Mouse (Mus musculus): ENCODE results near the gene Mpped2. TPM values are rescaled to one million over a fixed set of nuclear protein-coding genes. Genes with fewer than 3 reads are reported as not detected.

Mpped2 gene
- polyA plus RNA-seq, 1 experiment = 4.1 TPM

DNA sequence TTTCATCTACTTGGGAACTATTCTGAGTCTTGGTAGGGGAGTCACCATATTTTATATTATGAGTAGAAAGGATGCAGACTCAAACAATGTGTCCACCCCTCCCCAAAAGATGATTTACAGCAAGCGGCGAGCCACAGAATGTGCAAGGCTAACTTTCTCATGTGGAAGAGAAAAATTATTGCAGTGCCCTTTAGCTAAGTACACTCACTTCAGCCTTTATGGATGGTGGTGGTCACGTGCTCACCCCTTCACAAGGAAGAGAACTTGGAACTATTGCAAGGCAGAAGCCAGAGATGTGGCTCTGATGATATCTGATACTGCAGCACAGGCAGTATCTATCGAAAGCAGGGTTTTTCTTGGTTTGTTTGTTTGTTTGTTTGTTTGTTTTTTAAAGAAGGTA is 38.4 kb downstream of the Mpped2 start:
- no peaks in the 10 kb centered on the region for H3K27me3 ChIP-seq (replicated peaks; ENCODE audit: control insufficient read depth, insufficient read depth, low read length)
- H3K4me1 ChIP-seq (ENCODE audit: control insufficient read depth, insufficient read depth, low read length) = no peaks in the 10 kb centered on the region
- 79% methylated on average over 4 of the region's 4 CpGs for WGBS
- no peak overlapping the region for H3K27ac ChIP-seq (ENCODE audit: insufficient read depth, low read depth, low read length)
- DNase-seq = no peak
- TF ChIP-seq POLR2A (IDR thresholded peaks at IDR 0.05; ENCODE audit: low read depth, low read length) (no peak), CTCF (conservative IDR thresholded peaks at IDR 0.05; ENCODE audit: insufficient read depth, insufficient read length, low read depth, low read length) (no peak)
- H3K4me3 ChIP-seq (ENCODE audit: insufficient read depth, low read depth, low read length) = no peak overlapping the region
- H3K36me3 ChIP-seq (ENCODE audit: control insufficient read depth, insufficient read depth, low read length) = no peaks in the 10 kb centered on the region

DNA sequence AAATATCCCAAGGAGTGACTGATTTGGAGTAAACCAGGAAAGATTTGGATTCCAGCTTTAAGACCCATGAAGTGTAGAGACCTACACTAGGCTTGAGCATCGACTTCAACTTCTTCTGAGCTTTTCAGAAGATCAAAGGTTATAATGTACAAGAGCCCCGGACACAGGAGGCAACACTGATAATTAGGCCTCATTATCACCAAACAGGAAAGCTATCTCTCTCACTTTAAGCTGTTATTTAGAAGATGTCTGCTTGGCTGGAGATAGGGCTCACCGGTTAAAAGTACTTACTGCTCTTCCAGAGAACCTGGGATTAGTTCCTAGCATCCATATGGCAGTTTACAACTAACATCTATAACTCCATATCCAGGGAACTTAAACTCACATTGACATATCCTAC is 39.1 kb downstream of the Mpped2 start:
- Histone ChIP-seq H3K27me3 (replicated peaks; ENCODE audit: control insufficient read depth, insufficient read depth, low read length) (no peaks in the 10 kb centered on the region), H3K27ac (ENCODE audit: insufficient read depth, low read depth, low read length) (no peak overlapping the region), H3K4me3 (ENCODE audit: insufficient read depth, low read depth, low read length) (no peak overlapping the region), H3K4me1 (ENCODE audit: control insufficient read depth, insufficient read depth, low read length) (no peaks in the 10 kb centered on the region), H3K36me3 (ENCODE audit: control insufficient read depth, insufficient read depth, low read length) (no peaks in the 10 kb centered on the region)
- WGBS = 50% methylated on average over 3 of the region's 3 CpGs
- no peak for DNase-seq
- no peak for TF ChIP-seq CTCF (conservative IDR thresholded peaks at IDR 0.05; ENCODE audit: insufficient read depth, insufficient read length, low read depth, low read length)
- TF ChIP-seq POLR2A (IDR thresholded peaks at IDR 0.05; ENCODE audit: low read depth, low read length) = no peak

DNA sequence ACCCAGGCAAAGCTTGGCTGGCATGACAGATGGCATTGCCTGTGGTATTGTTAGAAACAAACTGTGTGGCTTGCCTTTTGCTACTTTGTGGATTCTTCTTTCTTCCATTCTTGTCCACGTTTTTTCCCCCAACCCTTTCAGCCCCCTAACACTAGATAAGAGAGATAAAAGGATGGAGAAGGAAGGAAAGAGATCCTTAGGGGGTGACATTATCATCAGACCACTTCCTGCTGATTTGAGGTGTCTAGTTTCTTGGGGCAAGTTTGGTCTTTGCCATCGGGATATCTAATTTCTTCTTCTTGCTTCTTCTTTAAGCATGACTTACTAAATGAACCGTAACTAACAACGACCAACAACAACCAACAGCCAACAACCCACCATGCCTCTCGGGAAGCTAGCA is 40.3 kb downstream of the Mpped2 start:
- H3K4me3 ChIP-seq (ENCODE audit: insufficient read depth, low read depth, low read length) = no peak overlapping the region
- 53% methylated on average over 5 of the region's 5 CpGs for WGBS
- TF ChIP-seq CTCF (conservative IDR thresholded peaks at IDR 0.05; ENCODE audit: insufficient read depth, insufficient read length, low read depth, low read length) (no peak), POLR2A (IDR thresholded peaks at IDR 0.05; ENCODE audit: low read depth, low read length) (no peak)
- H3K27ac ChIP-seq (ENCODE audit: insufficient read depth, low read depth, low read length) = no peak overlapping the region
- no peaks in the 10 kb centered on the region for H3K36me3 ChIP-seq (ENCODE audit: control insufficient read depth, insufficient read depth, low read length)
- H3K4me1 ChIP-seq (ENCODE audit: control insufficient read depth, insufficient read depth, low read length) = no peaks in the 10 kb centered on the region
- H3K27me3 ChIP-seq (replicated peaks; ENCODE audit: control insufficient read depth, insufficient read depth, low read length) = no peaks in the 10 kb centered on the region
- DNase-seq = no peak

DNA sequence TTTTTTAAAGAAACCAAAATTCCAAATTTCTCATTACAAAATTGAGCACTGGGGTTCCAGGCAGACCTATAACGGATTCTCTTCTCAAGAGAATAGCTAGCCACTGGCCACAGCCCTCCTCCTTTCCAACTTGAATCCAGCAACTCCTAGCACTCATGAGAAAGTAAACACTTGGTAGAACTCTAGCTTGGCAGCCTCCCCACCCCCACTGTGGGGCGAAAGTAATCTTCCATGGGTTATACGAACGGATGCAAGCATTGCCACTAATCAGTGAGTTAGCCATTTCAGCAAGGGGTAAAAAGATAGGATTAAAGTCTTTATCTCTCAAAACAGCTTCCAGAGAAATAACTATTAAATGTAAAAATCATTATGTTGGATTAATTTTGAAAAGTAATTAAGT is 40.9 kb downstream of the Mpped2 start:
- Histone ChIP-seq H3K4me3 (ENCODE audit: insufficient read depth, low read depth, low read length) (no peak overlapping the region), H3K4me1 (ENCODE audit: control insufficient read depth, insufficient read depth, low read length) (no peaks in the 10 kb centered on the region), H3K27me3 (replicated peaks; ENCODE audit: control insufficient read depth, insufficient read depth, low read length) (no peaks in the 10 kb centered on the region), H3K27ac (ENCODE audit: insufficient read depth, low read depth, low read length) (no peak overlapping the region), H3K36me3 (ENCODE audit: control insufficient read depth, insufficient read depth, low read length) (no peaks in the 10 kb centered on the region)
- no peak for TF ChIP-seq CTCF (conservative IDR thresholded peaks at IDR 0.05; ENCODE audit: insufficient read depth, insufficient read length, low read depth, low read length)
- TF ChIP-seq POLR2A (IDR thresholded peaks at IDR 0.05; ENCODE audit: low read depth, low read length) = no peak
- WGBS = 84% methylated on average over 4 of the region's 4 CpGs
- DNase-seq = no peak

DNA sequence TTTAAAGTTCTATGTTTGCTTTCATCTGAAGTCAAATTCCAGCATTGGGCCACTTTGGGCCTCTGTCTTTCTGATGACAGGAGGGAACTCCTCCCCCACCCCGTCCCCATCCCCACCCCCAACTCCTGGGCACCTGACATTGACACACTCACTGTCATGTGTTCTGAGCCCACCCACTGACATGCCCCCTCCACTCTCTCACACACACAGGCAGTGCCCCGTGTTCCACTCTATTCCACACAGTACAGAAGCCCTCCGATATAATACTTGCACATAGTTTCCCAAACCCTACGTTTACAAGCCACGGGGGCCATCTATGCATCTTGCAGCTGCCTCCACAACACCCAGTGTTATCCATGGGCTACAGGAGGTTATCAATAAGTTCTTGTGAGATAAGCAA is 42.1 kb downstream of the Mpped2 start:
- Histone ChIP-seq H3K27me3 (replicated peaks; ENCODE audit: control insufficient read depth, insufficient read depth, low read length) (no peaks in the 10 kb centered on the region), H3K4me1 (ENCODE audit: control insufficient read depth, insufficient read depth, low read length) (no peaks in the 10 kb centered on the region), H3K4me3 (ENCODE audit: insufficient read depth, low read depth, low read length) (no peak overlapping the region), H3K27ac (ENCODE audit: insufficient read depth, low read depth, low read length) (no peak overlapping the region), H3K36me3 (ENCODE audit: control insufficient read depth, insufficient read depth, low read length) (no peaks in the 10 kb centered on the region)
- TF ChIP-seq POLR2A (IDR thresholded peaks at IDR 0.05; ENCODE audit: low read depth, low read length) = no peak
- TF ChIP-seq CTCF (conservative IDR thresholded peaks at IDR 0.05; ENCODE audit: insufficient read depth, insufficient read length, low read depth, low read length) = no peak
- DNase-seq = no peak
- WGBS = 88% methylated on average over 5 of the region's 5 CpGs

DNA sequence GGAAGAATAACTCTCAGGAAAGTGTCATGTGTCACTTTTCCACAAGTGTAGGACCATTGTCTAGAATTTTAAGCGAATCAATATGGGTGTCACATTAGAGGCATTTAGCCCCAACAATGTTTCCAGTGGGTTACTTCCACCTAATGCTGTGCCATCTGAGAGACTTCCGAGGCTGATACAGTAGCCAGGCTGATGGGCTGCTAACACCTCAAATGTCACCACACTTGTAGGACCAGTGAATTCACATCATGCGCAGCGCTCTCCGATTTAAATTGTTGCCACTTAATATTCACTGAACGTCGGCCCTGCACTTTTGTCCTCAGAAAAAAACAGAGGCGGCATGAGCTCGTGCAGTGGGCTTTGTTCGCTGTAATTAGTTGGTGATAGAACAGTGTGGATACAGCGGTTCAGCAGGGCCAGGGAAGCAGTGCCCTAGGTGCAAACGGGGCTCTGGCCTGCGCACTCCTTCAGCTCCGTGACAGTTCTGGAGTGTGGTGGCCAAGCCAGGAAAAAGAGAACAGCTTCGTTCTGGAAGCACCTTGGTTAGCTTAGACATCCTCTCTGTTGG is 42.8 kb downstream of the Mpped2 start:
- WGBS = 86% methylated on average over 15 of the region's 15 CpGs
- no peak overlapping the region for H3K4me3 ChIP-seq (ENCODE audit: insufficient read depth, low read depth, low read length)
- TF ChIP-seq POLR2A (IDR thresholded peaks at IDR 0.05; ENCODE audit: low read depth, low read length) (no peak), CTCF (conservative IDR thresholded peaks at IDR 0.05; ENCODE audit: insufficient read depth, insufficient read length, low read depth, low read length) (no peak)

DNA sequence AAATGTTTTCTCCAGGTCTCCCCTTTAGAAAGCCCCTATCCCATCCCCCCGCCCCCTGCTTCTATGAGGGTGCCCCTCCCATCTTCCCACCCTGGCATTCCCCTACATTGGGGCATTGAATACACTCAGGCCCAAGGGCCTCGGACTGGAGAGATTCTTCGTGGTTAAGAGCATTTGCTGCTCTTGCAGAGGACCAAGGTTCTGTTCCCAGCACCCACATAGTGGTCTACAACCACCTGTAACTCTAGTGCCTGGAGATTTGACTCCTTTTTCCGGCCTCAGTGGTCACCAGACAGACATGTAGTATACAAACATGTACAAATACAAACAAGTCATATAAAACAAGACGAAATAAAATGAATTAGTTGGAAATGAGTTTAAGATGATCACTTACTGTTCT is 45.9 kb downstream of the Mpped2 start:
- WGBS = 91% methylated on average over 5 of the region's 5 CpGs
- Histone ChIP-seq H3K4me1 (ENCODE audit: control insufficient read depth, insufficient read depth, low read length) (no peaks in the 10 kb centered on the region), H3K27ac (ENCODE audit: insufficient read depth, low read depth, low read length) (no peak overlapping the region), H3K36me3 (ENCODE audit: control insufficient read depth, insufficient read depth, low read length) (no peaks in the 10 kb centered on the region), H3K4me3 (ENCODE audit: insufficient read depth, low read depth, low read length) (no peak overlapping the region), H3K27me3 (replicated peaks; ENCODE audit: control insufficient read depth, insufficient read depth, low read length) (no peaks in the 10 kb centered on the region)
- TF ChIP-seq POLR2A (IDR thresholded peaks at IDR 0.05; ENCODE audit: low read depth, low read length) (no peak), CTCF (conservative IDR thresholded peaks at IDR 0.05; ENCODE audit: insufficient read depth, insufficient read length, low read depth, low read length) (no peak)
- DNase-seq = no peak

More for the DNA sequence above, 42.8 kb downstream of the Mpped2 start:
- DNase-seq = no peak
- H3K27me3 ChIP-seq (replicated peaks; ENCODE audit: control insufficient read depth, insufficient read depth, low read length) = no peaks in the 10 kb centered on the region
- H3K4me1 ChIP-seq (ENCODE audit: control insufficient read depth, insufficient read depth, low read length) = no peaks in the 10 kb centered on the region
- H3K27ac ChIP-seq (ENCODE audit: insufficient read depth, low read depth, low read length) = no peak overlapping the region
- no peaks in the 10 kb centered on the region for H3K36me3 ChIP-seq (ENCODE audit: control insufficient read depth, insufficient read depth, low read length)

Measured in kidney, adult 2 months (tissue).